Mouse (Mus musculus) cortical plate, adult 2 months (tissue): ENCODE results near the gene Lypla2. TPM values are rescaled to one million over a fixed set of nuclear protein-coding genes. Genes with fewer than 3 reads are reported as not detected.
A peak's percentile ranks its signal among the peaks of the same experiment; 100 is the strongest.

Experiments used
- H3K27ac ChIP-seq: fragments of 200-500 bp; 2 replicates; pipeline ENCODE4 v1.5.1; 2012; ENCODE audit warnings: low read length, control low read depth, inconsistent platforms; ENCODE audit not compliant: insufficient read depth
- H3K4me1 ChIP-seq: fragments of 200-500 bp; 2 replicates; pipeline ENCODE4 v1.6.1; 2011; ENCODE audit warnings: low read length; ENCODE audit not compliant: control insufficient read depth, insufficient read depth
- H3K4me3 ChIP-seq: fragments of 200-500 bp; 2 replicates; pipeline ENCODE4 v1.5.1; 2011; ENCODE audit warnings: mild to moderate bottlenecking, low read length, control low read depth; ENCODE audit not compliant: insufficient read depth
- CTCF ChIP-seq: fragments of 200-500 bp; IDR thresholded peaks from 2 replicates; pipeline ENCODE4 v1.5.1; 2011; ENCODE audit warnings: mild to moderate bottlenecking, control low read depth, low read length; ENCODE audit not compliant: insufficient read depth; ENCODE audit errors: extremely low read depth
- POLR2A ChIP-seq: fragments of 200-500 bp; IDR thresholded peaks from 2 replicates; pipeline ENCODE4 v1.6.1; 2011; ENCODE audit warnings: mild to moderate bottlenecking, low read length, control low read depth; ENCODE audit not compliant: insufficient read depth; ENCODE audit errors: extremely low read depth
- polyA plus RNA-seq: library from polyadenylated mRNA; depleted of rRNA; stranded (reverse); fragments of >200 nt; gene quantifications from 2 replicates; pipeline ENCODE4 v1.2.3, GENCODE M21; 2012

Gene Lypla2
- polyA plus RNA-seq, 1 experiment, result 108 TPM

DNA sequence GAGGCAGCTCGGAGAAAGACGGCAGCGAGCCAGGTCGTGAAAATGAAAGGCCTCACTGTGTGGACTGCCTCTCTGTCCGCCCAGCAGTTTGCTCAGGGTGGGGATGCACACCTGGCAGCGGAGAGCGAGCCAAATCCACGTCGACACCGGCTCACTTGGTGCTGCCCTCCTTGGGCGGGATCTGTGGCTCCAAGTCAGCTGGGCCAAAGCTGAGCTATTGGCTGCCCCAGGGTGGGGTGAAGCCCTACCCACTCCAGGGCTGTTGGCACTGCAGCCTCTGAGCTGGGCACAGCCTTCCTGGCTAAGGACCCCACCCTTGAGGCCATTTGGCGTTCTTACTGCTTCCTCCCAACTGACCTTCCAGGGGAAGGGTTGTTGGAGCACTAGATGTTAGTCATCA, 8.0 kb downstream of the Lypla2 start:
- H3K4me1 ChIP-seq, result no peaks in the 10 kb centered on the region
- peak overlapping the region; percentile 47 for H3K4me3 ChIP-seq
- TF ChIP-seq CTCF (no peak), POLR2A (no peak)
- H3K27ac ChIP-seq, result peak overlapping the region; percentile 39

GRCm38 (mm10) chr4:135963457-135964193, 8.8 kb downstream of the Lypla2 start, which contains the start of gene Gale:
Gale (plus strand) TSS chr4:135963727.
- Histone ChIP-seq H3K4me1 (no peaks in the 10 kb centered on the region), H3K27ac (peak within 1 kb of the TSS; percentile 78), H3K4me3 (peak within 1 kb of the TSS; percentile 47)
- TF ChIP-seq POLR2A (peak; percentile 83; the same call in 1 of the 2 replicates), CTCF (no peak)

- H3K4me1 ChIP-seq, result no peaks in the 10 kb centered on the region
- H3K27ac ChIP-seq, result peak overlapping the region; percentile 78
- H3K4me3 ChIP-seq, result peak overlapping the region; percentile 47
- no peak for TF ChIP-seq CTCF
- TF ChIP-seq POLR2A, result no peak
These were observed 9.5 kb downstream of the Lypla2 start for GRCm38 (mm10) chr4:135962946-135963345.

DNA sequence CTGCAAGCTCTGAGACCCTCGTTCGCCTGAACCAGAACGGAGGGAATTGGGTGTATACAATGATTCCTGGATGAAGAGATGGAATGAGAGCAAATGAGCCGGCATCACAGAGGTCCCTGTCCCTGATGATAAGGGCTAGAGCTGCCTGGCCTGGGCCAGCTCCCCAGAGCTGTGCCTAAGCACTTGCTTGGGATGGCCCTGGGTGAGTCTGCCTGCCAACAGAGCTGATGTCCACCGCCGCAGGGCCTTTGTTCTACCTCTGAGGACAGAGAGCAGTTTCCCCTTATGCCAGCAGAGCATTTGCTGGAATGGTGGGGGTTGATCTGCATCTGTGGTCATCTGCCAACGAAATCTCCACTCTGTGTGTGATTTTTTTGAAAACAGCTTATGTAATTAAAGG, 10.2 kb downstream of the Lypla2 start:
- Histone ChIP-seq H3K4me3 (no peak overlapping the region), H3K4me1 (no peaks in the 10 kb centered on the region), H3K27ac (no peak overlapping the region)
- no peak for TF ChIP-seq POLR2A

DNA sequence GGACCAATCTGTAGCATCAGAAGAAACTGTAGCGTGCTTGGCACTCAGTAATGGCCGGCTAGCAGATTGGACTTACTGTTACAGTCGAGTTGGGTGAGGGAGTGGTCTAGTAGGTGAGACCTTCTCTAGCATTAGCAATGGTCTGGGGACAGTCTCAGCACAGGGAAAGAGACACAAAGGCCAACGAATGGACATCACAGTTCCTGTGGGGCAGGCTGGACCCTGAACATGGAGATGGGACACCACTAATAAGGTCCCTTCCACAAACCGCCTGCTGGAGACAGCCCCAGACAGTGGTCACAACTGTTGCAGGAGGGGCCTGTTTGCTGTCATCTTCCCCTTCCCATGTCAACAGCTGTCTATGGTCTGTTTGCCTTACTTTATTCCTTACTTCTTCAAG, 10.7 kb downstream of the Lypla2 start:
- Histone ChIP-seq H3K4me3 (no peak overlapping the region), H3K27ac (no peak overlapping the region), H3K4me1 (no peaks in the 10 kb centered on the region)
- TF ChIP-seq CTCF (no peak), POLR2A (no peak)

DNA sequence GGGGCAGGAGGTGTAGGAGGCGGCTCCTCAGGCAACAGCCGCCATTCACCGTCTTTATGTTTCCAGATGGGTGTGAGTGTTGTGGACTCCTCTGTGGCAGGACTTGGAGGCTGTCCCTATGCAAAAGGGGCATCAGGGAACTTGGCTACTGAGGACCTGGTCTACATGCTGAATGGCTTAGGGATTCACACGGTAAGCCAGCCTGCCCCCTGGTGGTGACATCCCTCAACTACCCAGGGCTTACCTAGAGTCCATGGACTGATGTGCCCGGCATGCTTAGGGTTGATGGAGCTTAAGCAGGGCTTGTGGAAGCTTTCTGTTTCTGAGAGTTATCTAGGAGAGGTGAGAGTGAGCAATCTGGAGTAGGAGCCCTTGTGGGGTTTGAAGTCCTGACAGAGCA, 11.7 kb downstream of the Lypla2 start:
- H3K27ac ChIP-seq, result no peak overlapping the region
- no peak overlapping the region for H3K4me3 ChIP-seq
- TF ChIP-seq POLR2A, result no peak
- TF ChIP-seq CTCF, result peak; percentile 96
- H3K4me1 ChIP-seq, result no peaks in the 10 kb centered on the region

GRCm38 (mm10) chr4:135958354-135958753, 14.1 kb downstream of the Lypla2 start:
- Histone ChIP-seq H3K27ac (no peak overlapping the region), H3K4me3 (no peak overlapping the region), H3K4me1 (no peaks in the 10 kb centered on the region)
- TF ChIP-seq CTCF (no peak), POLR2A (no peak)

- H3K4me3 ChIP-seq, result no peak overlapping the region
- no peaks in the 10 kb centered on the region for H3K4me1 ChIP-seq
- H3K27ac ChIP-seq, result no peak overlapping the region
- TF ChIP-seq POLR2A, result no peak
- no peak for TF ChIP-seq CTCF
These were observed 16.5 kb downstream of the Lypla2 start for GRCm38 (mm10) chr4:135955886-135956285.

- Histone ChIP-seq H3K4me1 (peaks cover 3% of the 10 kb centered on the region), H3K4me3 (no peak overlapping the region), H3K27ac (no peak overlapping the region)
- no peak for TF ChIP-seq POLR2A
- TF ChIP-seq CTCF, result peak; percentile 91
These were observed 18.2 kb downstream of the Lypla2 start for GRCm38 (mm10) chr4:135954241-135954640.

DNA sequence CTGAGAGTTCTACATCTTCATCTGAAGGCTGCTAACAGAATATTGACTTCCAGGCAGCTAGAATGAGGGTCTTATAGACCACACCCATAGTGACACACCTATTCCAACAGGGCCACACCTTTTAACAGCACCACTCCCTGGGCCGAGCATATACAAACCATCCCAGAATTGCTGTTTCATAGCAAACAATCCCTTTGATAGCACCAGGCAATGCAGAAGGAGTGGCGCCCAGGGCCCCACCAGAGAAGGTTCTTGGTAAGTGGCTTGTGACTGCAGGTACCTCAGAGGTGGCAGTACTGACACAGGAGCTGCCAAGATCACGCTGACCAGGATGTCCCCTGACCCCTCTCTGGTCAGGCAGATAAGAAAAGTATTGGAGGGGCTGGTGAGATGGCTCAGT, 19.2 kb downstream of the Lypla2 start:
- TF ChIP-seq POLR2A (no peak), CTCF (no peak)
- Histone ChIP-seq H3K4me1 (peaks cover 3% of the 10 kb centered on the region), H3K27ac (no peak overlapping the region), H3K4me3 (no peak overlapping the region)

DNA sequence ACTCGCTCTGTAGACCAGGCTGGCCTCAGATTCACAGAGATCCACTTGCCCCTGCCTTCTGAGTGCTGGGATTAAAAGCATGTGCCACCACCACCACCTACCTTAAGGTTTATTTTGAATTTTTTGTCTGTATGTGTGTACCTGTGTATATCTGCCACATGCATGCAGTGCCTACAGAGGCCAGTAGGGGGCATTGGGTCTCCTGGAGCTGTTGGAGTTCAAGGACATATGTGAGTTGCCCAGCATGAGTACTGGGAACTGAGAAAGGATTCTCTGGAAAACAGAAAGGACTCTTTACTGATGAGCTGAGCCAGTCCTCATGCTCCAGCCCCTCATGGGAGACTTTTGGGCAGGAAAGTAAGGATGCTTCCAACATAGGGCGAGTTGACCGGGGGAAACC, 20.9 kb downstream of the Lypla2 start:
- Histone ChIP-seq H3K4me1 (peaks cover 3% of the 10 kb centered on the region), H3K4me3 (no peak overlapping the region), H3K27ac (no peak overlapping the region)
- no peak for TF ChIP-seq CTCF
